Mouse (Mus musculus): ENCODE measurements at regions not wholly inside any gene's neighbourhood (a gene's known extent, or its start where the extent isn't known, plus 50 kb on each side); places are given as distances from the start of the nearest gene placed in this dataset.

- no peak for DNase-seq (ENCODE audit: extremely low read depth)
- no peaks in the 10 kb centered on the region for H3K27me3 ChIP-seq (replicated peaks)
- no peak overlapping the region for H3K27ac ChIP-seq (ENCODE audit: insufficient read depth, low read depth)
Measured at GRCm38 (mm10) chr4:95208827-95209226, 156.8 kb upstream of the Jun start.

GRCm38 (mm10) chr4:95209322-95210119, 157.5 kb upstream of the Jun start:
- dilution Hi-C loops (cut with MboI; ENCODE audit: extremely low pct_ligation_motif_present, extremely low pct_unique_long_range_greater_than_20kb, low sequenced_read_pairs), result no loop called here
- DNase-seq (ENCODE audit: extremely low read depth), result peak; percentile 45
- H3K9me3 ChIP-seq (replicated peaks; ENCODE audit: low read length), result no peaks in the 10 kb centered on the region
- in situ Hi-C loops (cut with MboI; ENCODE audit: low pct_ligation_motif_present, low pct_unique_long_range_greater_than_20kb, low sequenced_read_pairs), result no loop called here
- H3K4me1 ChIP-seq (ENCODE audit: control insufficient read depth in 1 of 2, insufficient read depth in 2 of 2), result peaks cover 11 to 41% of the 10 kb centered on the region in 2 experiments
- no peaks in the 10 kb centered on the region for H3K36me3 ChIP-seq (replicated peaks in 1 of 2; ENCODE audit: control insufficient read depth in 1 of 2, insufficient read depth in 1 of 2, low read length in 1 of 2)
- H3K4me2 ChIP-seq (ENCODE audit: insufficient read depth, low read depth, poor library complexity, severe bottlenecking), result no peak overlapping the region
- TF ChIP-seq SIN3A (IDR thresholded peaks at IDR 0.05; ENCODE audit: low read length), result 0 out of 2 replicates have a peak, but pooled peaks have one; percentile 32
- TF ChIP-seq BHLHE40 (IDR thresholded peaks at IDR 0.05; ENCODE audit: low read depth, low read length), result 0 out of 2 replicates have a peak, but pooled peaks have one; percentile 25
- no peak for TF ChIP-seq MXI1 (IDR thresholded peaks at IDR 0.05; ENCODE audit: low read depth, low read length)
- no peak for TF ChIP-seq UBTF (IDR thresholded peaks at IDR 0.05; ENCODE audit: low read depth, low read length)
- TF ChIP-seq CTCF (conservative IDR thresholded peaks at IDR 0.05 in 1 of 2, IDR thresholded peaks at IDR 0.05 in 1 of 2; ENCODE audit: low read depth in 2 of 2, low read length in 2 of 2), result no peak
- TF ChIP-seq ETS1 (conservative IDR thresholded peaks at IDR 0.05; ENCODE audit: low read depth, low read length), result no peak
- peak; percentile 37; the same call in 1 of the 2 replicates for TF ChIP-seq CHD2 (IDR thresholded peaks at IDR 0.05; ENCODE audit: low read length)
- TF ChIP-seq MYC (IDR thresholded peaks at IDR 0.05; ENCODE audit: low read depth, low read length), result no peak
- TF ChIP-seq JUN (IDR thresholded peaks at IDR 0.05; ENCODE audit: insufficient read depth, low read depth, low read length), result no peak
- TF ChIP-seq KAT2A (IDR thresholded peaks at IDR 0.05; ENCODE audit: insufficient replicate concordance, low read length), result no peak
- no peak for TF ChIP-seq E2F4 (IDR thresholded peaks at IDR 0.05; ENCODE audit: insufficient replicate concordance, low read depth, low read length)
- no peak for TF ChIP-seq SMC3 (IDR thresholded peaks at IDR 0.05; ENCODE audit: low read depth, low read length)
- no peak for TF ChIP-seq ELF1 (IDR thresholded peaks at IDR 0.05; ENCODE audit: low read depth, low read length)
- no peak for TF ChIP-seq TBP (conservative IDR thresholded peaks at IDR 0.05; ENCODE audit: low read depth, low read length)
- TF ChIP-seq RAD21 (IDR thresholded peaks at IDR 0.05; ENCODE audit: low read depth, low read length), result no peak
- TF ChIP-seq TCF12 (IDR thresholded peaks at IDR 0.05; ENCODE audit: low read depth, low read length), result no peak
- no peak for TF ChIP-seq HCFC1 (IDR thresholded peaks at IDR 0.05; ENCODE audit: low read depth, low read length)
- no peak for TF ChIP-seq USF2 (conservative IDR thresholded peaks at IDR 0.05; ENCODE audit: low read depth, low read length)
- TF ChIP-seq USF1 (IDR thresholded peaks at IDR 0.05; ENCODE audit: low read depth, low read length), result no peak
- TF ChIP-seq IRF4 (IDR thresholded peaks at IDR 0.05; ENCODE audit: low read depth, low read length), result peak; percentile 59
- no peak for TF ChIP-seq MAFK (IDR thresholded peaks at IDR 0.05; ENCODE audit: insufficient replicate concordance, low read length)
- no peak for TF ChIP-seq POLR2AphosphoS2 (IDR thresholded peaks at IDR 0.05; ENCODE audit: low read depth, low read length)
- TF ChIP-seq ZMIZ1 (IDR thresholded peaks at IDR 0.05; ENCODE audit: low read depth, low read length), result 0 out of 2 replicates have a peak, but pooled peaks have one; percentile 43
- no peak for TF ChIP-seq NRF1 (IDR thresholded peaks at IDR 0.05; ENCODE audit: low read depth, low read length)
- no peak for TF ChIP-seq JUND (conservative IDR thresholded peaks at IDR 0.05; ENCODE audit: low read depth, low read length)
- TF ChIP-seq PAX5 (IDR thresholded peaks at IDR 0.05; ENCODE audit: low read length), result no peak
- TF ChIP-seq GABPA (IDR thresholded peaks at IDR 0.05; ENCODE audit: insufficient replicate concordance, low read depth, low read length), result no peak
- H3K4me3 ChIP-seq (replicated peaks in 1 of 3; ENCODE audit: low read depth in 2 of 3, low read length in 2 of 3, poor library complexity in 1 of 3), result no peak overlapping the region
- H3K79me2 ChIP-seq (replicated peaks; ENCODE audit: control insufficient read depth, extremely low read depth, insufficient read depth, poor library complexity, severe bottlenecking), result no peaks in the 10 kb centered on the region
- H3K27ac ChIP-seq (ENCODE audit: insufficient read depth, low read depth), result no peak overlapping the region
- H3K9ac ChIP-seq (ENCODE audit: insufficient read depth, low read depth), result no peak overlapping the region
- no peaks in the 10 kb centered on the region for H3K27me3 ChIP-seq (replicated peaks)

More at GRCm38 (mm10) chr4:95208827-95209226, 156.8 kb upstream of the Jun start:
- Histone ChIP-seq H3K4me2 (ENCODE audit: insufficient read depth, low read depth, poor library complexity, severe bottlenecking) (no peak overlapping the region), H3K79me2 (replicated peaks; ENCODE audit: control insufficient read depth, extremely low read depth, insufficient read depth, poor library complexity, severe bottlenecking) (no peaks in the 10 kb centered on the region), H3K4me3 (replicated peaks in 1 of 3; ENCODE audit: low read depth in 2 of 3, low read length in 2 of 3, poor library complexity in 1 of 3) (no peak overlapping the region), H3K9ac (ENCODE audit: insufficient read depth, low read depth) (no peak overlapping the region), H3K4me1 (ENCODE audit: control insufficient read depth in 1 of 2, insufficient read depth in 2 of 2) (peaks cover 7 to 38% of the 10 kb centered on the region in 2 experiments), H3K36me3 (replicated peaks in 1 of 2; ENCODE audit: control insufficient read depth in 1 of 2, insufficient read depth in 1 of 2, low read length in 1 of 2) (no peaks in the 10 kb centered on the region), H3K9me3 (replicated peaks; ENCODE audit: low read length) (no peaks in the 10 kb centered on the region)
- no peak for TF ChIP-seq CTCF (conservative IDR thresholded peaks at IDR 0.05 in 1 of 2, IDR thresholded peaks at IDR 0.05 in 1 of 2; ENCODE audit: low read depth in 2 of 2, low read length in 2 of 2)
- TF ChIP-seq ZNF384 (IDR thresholded peaks at IDR 0.05; ENCODE audit: low read depth, low read length), result peak; percentile 25; the same call in 1 of the 2 replicates
- no peak for TF ChIP-seq MXI1 (IDR thresholded peaks at IDR 0.05; ENCODE audit: low read depth, low read length)
- in situ Hi-C loops (cut with MboI; ENCODE audit: low pct_ligation_motif_present, low pct_unique_long_range_greater_than_20kb, low sequenced_read_pairs) (no loop called here), dilution Hi-C loops (cut with MboI; ENCODE audit: extremely low pct_ligation_motif_present, extremely low pct_unique_long_range_greater_than_20kb, low sequenced_read_pairs) (no loop called here)
